Mouse (Mus musculus) liver, adult 2 months (tissue): Measurements from ENCODE around the gene Saxo1.

Source experiments
- CTCF ChIP-seq: fragments of 200-500 bp; IDR thresholded peaks from 2 replicates; pipeline ENCODE4 v1.5.1; 2011; ENCODE audit warnings: low read depth, low read length, control low read depth
- POLR2A ChIP-seq: fragments of 200-500 bp; IDR thresholded peaks from 2 replicates; pipeline ENCODE4 v1.6.1; 2011; ENCODE audit warnings: low read length, control low read depth; ENCODE audit not compliant: insufficient read depth; ENCODE audit errors: extremely low read depth

DNA sequence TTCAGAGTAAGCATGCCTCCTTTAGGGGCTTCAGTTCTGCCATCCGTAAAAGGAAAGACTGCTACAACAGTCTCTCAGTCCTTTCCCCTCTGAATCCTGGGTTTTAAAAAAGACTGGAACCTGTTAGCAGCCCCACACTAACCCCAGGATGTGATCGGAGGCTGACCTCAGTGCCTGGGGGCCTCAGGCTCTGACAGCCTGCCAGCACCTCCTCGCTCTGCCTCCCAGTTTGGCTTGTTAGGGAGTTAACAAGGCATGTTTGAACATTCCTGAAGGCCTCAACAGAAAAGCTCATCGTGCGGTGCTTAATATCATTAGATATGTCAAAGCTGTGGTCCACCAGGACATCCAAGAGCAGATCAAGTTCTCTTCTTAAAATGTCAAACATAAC is 24.0 kb downstream of the Saxo1 start:
- TF ChIP-seq POLR2A (no peak), CTCF (no peak)
